Mouse (Mus musculus): ENCODE measurements around the gene Plxdc1. TPM values are rescaled to one million over a fixed set of nuclear protein-coding genes. Genes with fewer than 3 reads are reported as not detected.

Plxdc1 gene
- polyA plus RNA-seq, 1 experiment from 2014 or later: 2.0 TPM

DNA sequence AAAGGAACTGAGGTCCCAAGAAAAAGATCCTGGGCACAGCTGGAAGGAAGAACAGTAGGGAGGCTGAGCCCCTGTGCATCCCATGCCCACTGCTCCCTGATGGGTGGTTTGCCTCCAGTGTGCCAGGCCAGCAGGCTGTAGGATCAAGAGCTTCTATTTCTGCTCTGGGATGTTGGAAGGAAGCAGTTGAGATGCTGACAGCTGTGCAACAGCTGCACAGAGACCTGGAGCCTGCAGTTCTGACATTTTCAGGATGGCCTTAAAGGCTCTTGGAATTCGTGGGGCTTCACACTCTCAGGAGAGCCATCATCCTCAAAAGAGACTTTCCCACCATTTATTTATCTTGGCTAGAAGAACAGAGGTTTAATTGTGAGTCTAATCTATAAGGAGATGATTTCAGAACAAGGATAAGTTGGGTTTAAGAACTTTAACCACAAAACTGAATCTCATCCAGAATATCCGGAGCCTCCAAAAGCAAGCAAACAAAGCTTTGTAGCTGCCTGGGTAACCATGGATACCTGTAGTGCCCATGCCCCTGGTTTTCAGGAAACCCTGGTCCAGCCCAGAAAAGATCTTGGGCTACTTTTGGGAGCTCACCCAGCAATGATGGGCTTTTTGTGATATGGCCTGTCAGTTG, 48.7 kb downstream of the Plxdc1 start:
- WGBS: 33% methylated on average over 2 of the region's 2 CpGs
- Histone ChIP-seq H3K36me3 (ENCODE audit: control insufficient read depth, insufficient read depth, low read length) (no peaks in the 10 kb centered on the region), H3K4me3 (ENCODE audit: low read depth, low read length) (no peak overlapping the region), H3K27ac (replicated peaks; ENCODE audit: low read depth, low read length) (no peak overlapping the region), H3K9me3 (ENCODE audit: control insufficient read depth, low read length) (no peaks in the 10 kb centered on the region), H3K9ac (ENCODE audit: low read depth, low read length) (no peak overlapping the region), H3K27me3 (replicated peaks; ENCODE audit: control insufficient read depth, insufficient read depth, low read length) (no peaks in the 10 kb centered on the region), H3K4me1 (ENCODE audit: control insufficient read depth, insufficient read depth, low read length) (no peaks in the 10 kb centered on the region), H3K4me2 (ENCODE audit: low read depth, low read length) (no peak overlapping the region)
- DNase-seq (ENCODE audit: low spot score) (peak; percentile 48), ATAC-seq (ENCODE audit: low read depth) (no peak)

DNA sequence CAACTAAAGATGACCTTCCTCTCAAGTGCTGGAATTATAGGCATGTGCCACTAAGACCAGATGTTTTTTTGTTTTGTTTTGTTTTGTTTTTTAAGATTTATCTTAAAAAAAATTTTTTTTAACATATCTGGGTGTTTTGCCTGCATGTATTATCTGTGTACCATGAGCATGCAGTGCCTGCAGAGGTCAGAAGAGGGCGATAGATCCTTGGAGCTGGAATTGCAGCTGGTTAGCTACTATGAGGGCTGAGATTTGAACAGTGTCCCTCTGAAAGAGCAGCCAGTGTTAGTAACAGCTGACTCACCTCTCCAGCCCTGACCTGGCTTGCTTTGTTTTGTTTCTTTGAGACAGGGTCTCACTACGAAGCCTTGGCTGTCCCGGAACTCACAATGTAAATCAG, 49.5 kb downstream of the Plxdc1 start:
- 42% methylated on average over 3 of the region's 3 CpGs for WGBS
- no peak for ATAC-seq (ENCODE audit: low read depth)

DNA sequence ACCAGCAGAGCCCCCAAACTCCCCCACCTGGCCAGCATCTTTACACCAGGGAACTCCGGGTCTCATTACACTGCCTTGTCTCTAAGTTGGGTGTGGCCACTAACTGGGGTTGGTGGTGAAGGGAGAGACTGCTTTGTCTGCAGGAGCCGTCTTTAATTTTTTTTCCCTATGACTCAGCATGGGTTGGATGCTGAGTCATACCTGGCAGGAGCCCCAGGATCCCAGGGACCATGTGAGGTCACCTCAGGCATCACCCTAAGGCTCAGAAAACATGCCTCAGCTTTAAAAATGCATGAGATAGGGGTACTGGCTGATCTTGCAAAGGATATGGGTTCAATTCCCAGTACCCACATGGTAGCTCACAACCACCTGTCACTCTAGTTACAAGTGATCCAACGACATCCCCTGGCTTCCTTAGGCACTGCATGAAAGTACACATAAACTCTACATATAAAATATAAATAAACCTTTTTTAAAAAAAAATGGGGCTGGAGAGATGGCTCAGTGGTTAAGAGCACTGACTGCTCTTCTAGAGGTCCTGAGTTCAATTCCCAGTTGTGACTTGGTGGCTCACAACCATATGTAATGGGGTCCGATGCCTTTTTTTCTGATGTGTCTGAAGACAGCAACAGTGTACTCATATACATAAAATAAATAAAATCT, 50.2 kb downstream of the Plxdc1 start:
- no peak overlapping the region for H3K4me2 ChIP-seq (ENCODE audit: low read depth, low read length)
- 55% methylated on average over 4 of the region's 4 CpGs for WGBS
- ATAC-seq (ENCODE audit: low read depth): no peak
- no peaks in the 10 kb centered on the region for H3K27me3 ChIP-seq (replicated peaks; ENCODE audit: control insufficient read depth, insufficient read depth, low read length)
- no peak overlapping the region for H3K9ac ChIP-seq (ENCODE audit: low read depth, low read length)
- no peak overlapping the region for H3K27ac ChIP-seq (replicated peaks; ENCODE audit: low read depth, low read length)
- no peaks in the 10 kb centered on the region for H3K4me1 ChIP-seq (ENCODE audit: control insufficient read depth, insufficient read depth, low read length)
- no peaks in the 10 kb centered on the region for H3K9me3 ChIP-seq (ENCODE audit: control insufficient read depth, low read length)
- DNase-seq (ENCODE audit: low spot score): no peak
- no peak overlapping the region for H3K4me3 ChIP-seq (ENCODE audit: low read depth, low read length)
- H3K36me3 ChIP-seq (ENCODE audit: control insufficient read depth, insufficient read depth, low read length): no peaks in the 10 kb centered on the region

More for the DNA sequence above, 49.5 kb downstream of the Plxdc1 start:
- peak; percentile 41 for DNase-seq (ENCODE audit: low spot score)
- Histone ChIP-seq H3K4me1 (ENCODE audit: control insufficient read depth, insufficient read depth, low read length) (no peaks in the 10 kb centered on the region), H3K4me3 (ENCODE audit: low read depth, low read length) (no peak overlapping the region), H3K9ac (ENCODE audit: low read depth, low read length) (no peak overlapping the region), H3K36me3 (ENCODE audit: control insufficient read depth, insufficient read depth, low read length) (no peaks in the 10 kb centered on the region), H3K27me3 (replicated peaks; ENCODE audit: control insufficient read depth, insufficient read depth, low read length) (no peaks in the 10 kb centered on the region), H3K4me2 (ENCODE audit: low read depth, low read length) (no peak overlapping the region), H3K27ac (replicated peaks; ENCODE audit: low read depth, low read length) (no peak overlapping the region), H3K9me3 (ENCODE audit: control insufficient read depth, low read length) (no peaks in the 10 kb centered on the region)

DNA sequence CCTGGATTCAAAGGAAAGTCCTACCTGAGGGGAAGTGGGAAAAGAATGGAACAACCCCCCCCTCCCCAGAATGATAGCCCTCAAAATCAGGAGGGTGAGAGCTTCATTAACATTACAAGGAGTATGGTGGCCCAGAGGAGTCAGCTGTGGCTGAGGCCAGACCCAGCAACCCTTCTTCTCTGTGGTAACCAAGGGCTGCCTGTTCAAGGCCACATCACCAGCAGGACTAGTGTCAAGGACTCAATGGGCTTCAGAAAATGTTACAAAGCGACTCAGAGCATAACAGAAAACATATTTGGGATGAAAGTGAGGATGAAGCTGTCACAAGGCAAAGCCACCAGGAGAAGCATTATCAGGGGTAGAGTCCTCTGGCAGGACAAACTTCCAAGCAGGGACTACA, 52.7 kb downstream of the Plxdc1 start:
- H3K36me3 ChIP-seq (ENCODE audit: control insufficient read depth, insufficient read depth, low read length): no peaks in the 10 kb centered on the region
- ATAC-seq (ENCODE audit: low read depth) (no peak), DNase-seq (ENCODE audit: low spot score) (no peak)
- no peaks in the 10 kb centered on the region for H3K27me3 ChIP-seq (replicated peaks; ENCODE audit: control insufficient read depth, insufficient read depth, low read length)
- no peaks in the 10 kb centered on the region for H3K4me1 ChIP-seq (ENCODE audit: control insufficient read depth, insufficient read depth, low read length)
- H3K4me2 ChIP-seq (ENCODE audit: low read depth, low read length): no peak overlapping the region
- H3K9ac ChIP-seq (ENCODE audit: low read depth, low read length): no peak overlapping the region
- WGBS: 67% methylated on average over 1 of the region's 1 CpGs
- H3K4me3 ChIP-seq (ENCODE audit: low read depth, low read length): no peak overlapping the region
- no peaks in the 10 kb centered on the region for H3K9me3 ChIP-seq (ENCODE audit: control insufficient read depth, low read length)
- H3K27ac ChIP-seq (replicated peaks; ENCODE audit: low read depth, low read length): no peak overlapping the region

DNA sequence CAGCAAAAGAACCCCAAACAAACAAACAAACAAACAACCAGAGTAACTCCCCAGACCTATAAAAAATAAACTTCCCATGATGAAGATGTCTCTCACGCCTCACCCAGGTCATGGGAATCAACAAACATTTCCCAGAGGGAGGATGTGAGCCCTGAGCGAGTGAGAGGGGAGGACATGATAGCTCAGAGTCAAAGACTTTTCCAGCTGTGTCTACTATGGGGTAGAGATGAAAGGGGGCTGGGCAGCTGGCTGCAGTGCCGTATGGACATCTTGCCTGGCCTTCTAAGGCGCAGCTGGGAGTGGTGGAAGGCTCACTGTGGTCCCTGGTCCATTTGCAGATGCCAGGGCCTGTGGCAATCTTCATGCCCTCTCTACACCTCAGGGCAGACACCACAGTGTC, 57.3 kb downstream of the Plxdc1 start:
- Histone ChIP-seq H3K9me3 (ENCODE audit: control insufficient read depth, low read length) (no peaks in the 10 kb centered on the region), H3K4me1 (ENCODE audit: control insufficient read depth, insufficient read depth, low read length) (no peaks in the 10 kb centered on the region), H3K27me3 (replicated peaks; ENCODE audit: control insufficient read depth, insufficient read depth, low read length) (no peaks in the 10 kb centered on the region), H3K9ac (ENCODE audit: low read depth, low read length) (no peak overlapping the region), H3K27ac (replicated peaks; ENCODE audit: low read depth, low read length) (no peak overlapping the region), H3K4me2 (ENCODE audit: low read depth, low read length) (no peak overlapping the region), H3K4me3 (ENCODE audit: low read depth, low read length) (no peak overlapping the region), H3K36me3 (ENCODE audit: control insufficient read depth, insufficient read depth, low read length) (no peaks in the 10 kb centered on the region)
- no peak for DNase-seq (ENCODE audit: low spot score)
- 50% methylated on average over 4 of the region's 4 CpGs for WGBS
- ATAC-seq (ENCODE audit: low read depth): no peak

DNA sequence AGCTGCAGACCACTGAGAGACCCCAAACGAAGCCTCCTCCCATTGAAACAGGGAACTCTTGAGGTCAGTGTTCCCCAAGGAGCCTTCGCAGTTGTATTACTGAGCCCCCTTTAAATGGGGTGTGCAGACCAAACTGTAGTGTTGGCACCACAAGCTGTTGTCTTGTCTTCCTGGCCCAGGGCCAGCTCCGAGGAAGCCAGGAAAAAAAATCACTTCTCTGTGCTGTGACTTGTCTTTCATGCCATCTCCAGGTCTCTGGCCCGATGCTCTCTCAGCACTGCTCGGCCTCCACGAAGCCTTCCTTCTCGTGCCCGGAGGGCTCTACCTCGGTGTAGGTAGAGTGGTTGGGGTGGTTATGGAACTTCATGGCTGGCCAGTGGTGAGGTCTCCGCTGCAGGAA, 62.0 kb downstream of the Plxdc1 start:
- ATAC-seq (ENCODE audit: low read depth): no peak

DNA sequence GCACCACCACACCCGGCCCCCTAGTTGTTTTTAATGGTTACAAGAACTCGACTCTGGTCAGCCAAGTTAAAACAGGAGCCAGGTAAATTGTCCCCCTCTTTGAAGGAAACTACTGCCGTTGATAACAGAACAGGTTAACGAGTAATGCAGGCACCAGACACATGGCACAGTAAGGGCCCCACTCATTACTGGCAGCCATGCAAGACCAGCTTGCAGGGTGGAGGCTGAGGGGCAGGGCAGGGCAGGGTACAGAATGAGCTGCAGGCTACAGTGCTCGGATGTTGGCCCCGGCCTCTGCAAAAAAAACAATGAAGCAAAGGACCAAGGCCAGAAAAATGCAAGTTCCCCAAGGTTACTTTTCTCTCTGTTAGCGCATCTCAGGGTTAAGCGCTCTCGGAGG, 62.6 kb downstream of the Plxdc1 start:
- H3K9me3 ChIP-seq (ENCODE audit: control insufficient read depth, low read length): no peaks in the 10 kb centered on the region
- H3K27ac ChIP-seq (replicated peaks; ENCODE audit: low read depth, low read length): no peak overlapping the region
- no peak overlapping the region for H3K4me3 ChIP-seq (ENCODE audit: low read depth, low read length)
- no peak overlapping the region for H3K4me2 ChIP-seq (ENCODE audit: low read depth, low read length)
- H3K9ac ChIP-seq (ENCODE audit: low read depth, low read length): no peak overlapping the region
- no peaks in the 10 kb centered on the region for H3K27me3 ChIP-seq (replicated peaks; ENCODE audit: control insufficient read depth, insufficient read depth, low read length)
- no peaks in the 10 kb centered on the region for H3K4me1 ChIP-seq (ENCODE audit: control insufficient read depth, insufficient read depth, low read length)
- DNase-seq (ENCODE audit: low spot score) (no peak), ATAC-seq (ENCODE audit: low read depth) (no peak)
- H3K36me3 ChIP-seq (ENCODE audit: control insufficient read depth, insufficient read depth, low read length): no peaks in the 10 kb centered on the region
- 82% methylated on average over 9 of the region's 9 CpGs for WGBS

More for the DNA sequence above, 62.0 kb downstream of the Plxdc1 start:
- 85% methylated on average over 10 of the region's 10 CpGs for WGBS
- Histone ChIP-seq H3K36me3 (ENCODE audit: control insufficient read depth, insufficient read depth, low read length) (no peaks in the 10 kb centered on the region), H3K9me3 (ENCODE audit: control insufficient read depth, low read length) (no peaks in the 10 kb centered on the region), H3K27me3 (replicated peaks; ENCODE audit: control insufficient read depth, insufficient read depth, low read length) (no peaks in the 10 kb centered on the region), H3K9ac (ENCODE audit: low read depth, low read length) (no peak overlapping the region), H3K4me2 (ENCODE audit: low read depth, low read length) (no peak overlapping the region), H3K4me3 (ENCODE audit: low read depth, low read length) (no peak overlapping the region), H3K4me1 (ENCODE audit: control insufficient read depth, insufficient read depth, low read length) (no peaks in the 10 kb centered on the region), H3K27ac (replicated peaks; ENCODE audit: low read depth, low read length) (no peak overlapping the region)
- no peak for DNase-seq (ENCODE audit: low spot score)

DNA sequence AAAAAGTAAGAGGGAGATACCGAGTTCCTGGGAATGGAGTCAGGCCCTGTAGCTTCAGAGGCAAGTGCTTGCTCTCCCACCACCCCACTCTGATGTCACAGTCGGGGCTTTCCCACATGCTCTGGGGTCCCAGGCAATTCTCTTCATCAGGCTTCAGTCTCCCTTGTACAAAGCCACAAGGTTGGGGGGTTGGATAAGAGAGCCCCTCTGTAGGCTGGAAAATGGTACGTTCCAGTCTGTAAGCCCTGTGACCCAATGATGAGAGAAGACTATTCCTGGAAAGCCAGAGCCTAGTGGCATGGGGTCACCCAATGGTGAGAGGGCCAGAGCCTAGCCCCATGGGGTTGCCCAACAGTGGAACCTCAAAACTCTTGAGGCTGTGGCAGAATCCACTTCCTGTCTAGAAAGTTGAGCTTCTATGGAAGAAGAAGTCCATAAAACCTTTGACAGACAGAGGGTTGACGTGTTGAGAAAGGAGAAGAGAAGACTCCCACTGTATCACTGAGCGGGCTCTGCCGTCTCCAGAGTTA, 70.2 kb downstream of the Plxdc1 start:
- ATAC-seq (ENCODE audit: low read depth): no peak
- Histone ChIP-seq H3K9me3 (ENCODE audit: control insufficient read depth, low read length) (no peaks in the 10 kb centered on the region), H3K9ac (ENCODE audit: low read depth, low read length) (no peak overlapping the region), H3K27me3 (replicated peaks; ENCODE audit: control insufficient read depth, insufficient read depth, low read length) (no peaks in the 10 kb centered on the region), H3K27ac (replicated peaks; ENCODE audit: low read depth, low read length) (no peak overlapping the region), H3K36me3 (ENCODE audit: control insufficient read depth, insufficient read depth, low read length) (no peaks in the 10 kb centered on the region), H3K4me2 (ENCODE audit: low read depth, low read length) (no peak overlapping the region), H3K4me3 (ENCODE audit: low read depth, low read length) (no peak overlapping the region), H3K4me1 (ENCODE audit: control insufficient read depth, insufficient read depth, low read length) (no peaks in the 10 kb centered on the region)
- no peak for DNase-seq (ENCODE audit: low spot score)
- WGBS: 90% methylated on average over 6 of the region's 6 CpGs

DNA sequence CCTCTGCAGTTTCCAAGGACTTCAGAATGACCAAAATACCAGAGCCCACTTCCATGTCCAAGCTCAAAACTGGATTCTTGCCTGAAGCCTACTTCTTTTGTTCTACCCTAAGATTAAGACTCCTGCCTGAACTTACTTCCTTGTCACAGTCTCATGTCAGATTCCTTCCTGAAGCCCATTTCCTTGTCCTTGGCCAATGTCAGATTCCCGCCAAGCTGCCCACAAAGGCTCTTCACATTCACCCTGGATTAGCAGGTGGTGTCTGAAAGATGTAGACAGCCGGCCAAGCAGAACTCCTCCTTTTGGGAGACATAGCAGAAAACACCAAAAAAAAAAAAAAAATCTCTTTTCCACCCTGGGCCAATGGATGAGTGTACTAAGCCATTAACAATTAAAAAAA, 70.8 kb downstream of the Plxdc1 start:
- Histone ChIP-seq H3K9ac (ENCODE audit: low read depth, low read length) (no peak overlapping the region), H3K9me3 (ENCODE audit: control insufficient read depth, low read length) (no peaks in the 10 kb centered on the region), H3K36me3 (ENCODE audit: control insufficient read depth, insufficient read depth, low read length) (no peaks in the 10 kb centered on the region), H3K4me1 (ENCODE audit: control insufficient read depth, insufficient read depth, low read length) (no peaks in the 10 kb centered on the region), H3K4me3 (ENCODE audit: low read depth, low read length) (no peak overlapping the region), H3K4me2 (ENCODE audit: low read depth, low read length) (no peak overlapping the region), H3K27me3 (replicated peaks; ENCODE audit: control insufficient read depth, insufficient read depth, low read length) (no peaks in the 10 kb centered on the region), H3K27ac (replicated peaks; ENCODE audit: low read depth, low read length) (no peak overlapping the region)
- 80% methylated on average over 2 of the region's 2 CpGs for WGBS
- DNase-seq (ENCODE audit: low spot score): no peak
- ATAC-seq (ENCODE audit: low read depth): no peak

All from embryonic facial prominence, embryonic 14.5 days (tissue).